Mouse (Mus musculus) bone marrow, adult 2 months (tissue): ENCODE data around the gene Olfr1513.

Experiments
- CTCF ChIP-seq: fragments of 200-500 bp; IDR thresholded peaks from 2 replicates; pipeline ENCODE4 v1.5.1; 2011; ENCODE audit warnings: low read length, control low read depth; ENCODE audit not compliant: control insufficient read depth, insufficient read depth
- POLR2A ChIP-seq: fragments of 200-500 bp; IDR thresholded peaks from 2 replicates; pipeline ENCODE4 v1.6.1; 2011; ENCODE audit warnings: low read depth, mild to moderate bottlenecking, control low read depth, low read length, borderline replicate concordance; ENCODE audit not compliant: control insufficient read depth

GRCm38 (mm10) chr14:52332171-52332570 is 24.0 kb downstream of the Olfr1513 start:
- no peak for TF ChIP-seq CTCF
- no peak for TF ChIP-seq POLR2A
